Mouse (Mus musculus) frontal cortex, adult (tissue): ENCODE measurements around the gene Gadd45g.
A peak's percentile ranks its signal among the peaks of the same experiment; 100 is the strongest.

Experiments used
- ATAC-seq: cut with Nextera tagmentation; 2 replicates; pipeline ENCODE4 v1.9.2; 2017; ENCODE audit warnings: mild to moderate bottlenecking, moderate library complexity, mixed read lengths; ENCODE audit not compliant: low TSS enrichment

The Gadd45g gene

DNA sequence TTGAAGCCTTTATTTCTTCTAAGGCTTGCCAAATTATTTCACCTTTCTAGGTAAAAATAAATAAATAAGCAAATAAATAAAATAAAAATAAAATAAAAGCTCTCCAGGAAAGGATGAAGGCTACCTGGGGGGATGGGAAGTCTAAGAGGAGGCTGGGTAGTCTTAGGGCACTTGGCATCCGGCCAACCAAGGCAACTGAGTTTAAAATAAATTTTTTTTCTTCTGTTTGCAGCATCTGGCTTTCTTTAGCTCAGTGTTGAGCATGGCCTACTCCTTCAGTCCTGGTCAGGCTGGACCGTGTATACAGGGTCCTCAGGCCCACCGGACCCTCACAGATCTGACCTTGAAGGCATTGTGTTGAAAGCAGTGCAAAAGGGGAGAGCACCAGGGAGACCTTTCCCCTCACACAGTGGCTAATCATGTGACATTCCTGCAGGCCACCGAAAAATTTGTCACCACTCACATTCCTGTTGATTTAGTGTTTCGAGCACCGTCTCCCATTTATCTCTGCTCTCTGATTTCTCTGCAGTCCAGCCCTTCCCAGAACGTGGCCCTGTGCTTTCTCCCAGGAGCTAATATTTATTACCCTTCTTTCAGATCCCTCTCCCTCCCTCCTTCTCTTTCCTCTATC lies 6.2 kb downstream of the Gadd45g start:
- ATAC-seq: no peak

DNA sequence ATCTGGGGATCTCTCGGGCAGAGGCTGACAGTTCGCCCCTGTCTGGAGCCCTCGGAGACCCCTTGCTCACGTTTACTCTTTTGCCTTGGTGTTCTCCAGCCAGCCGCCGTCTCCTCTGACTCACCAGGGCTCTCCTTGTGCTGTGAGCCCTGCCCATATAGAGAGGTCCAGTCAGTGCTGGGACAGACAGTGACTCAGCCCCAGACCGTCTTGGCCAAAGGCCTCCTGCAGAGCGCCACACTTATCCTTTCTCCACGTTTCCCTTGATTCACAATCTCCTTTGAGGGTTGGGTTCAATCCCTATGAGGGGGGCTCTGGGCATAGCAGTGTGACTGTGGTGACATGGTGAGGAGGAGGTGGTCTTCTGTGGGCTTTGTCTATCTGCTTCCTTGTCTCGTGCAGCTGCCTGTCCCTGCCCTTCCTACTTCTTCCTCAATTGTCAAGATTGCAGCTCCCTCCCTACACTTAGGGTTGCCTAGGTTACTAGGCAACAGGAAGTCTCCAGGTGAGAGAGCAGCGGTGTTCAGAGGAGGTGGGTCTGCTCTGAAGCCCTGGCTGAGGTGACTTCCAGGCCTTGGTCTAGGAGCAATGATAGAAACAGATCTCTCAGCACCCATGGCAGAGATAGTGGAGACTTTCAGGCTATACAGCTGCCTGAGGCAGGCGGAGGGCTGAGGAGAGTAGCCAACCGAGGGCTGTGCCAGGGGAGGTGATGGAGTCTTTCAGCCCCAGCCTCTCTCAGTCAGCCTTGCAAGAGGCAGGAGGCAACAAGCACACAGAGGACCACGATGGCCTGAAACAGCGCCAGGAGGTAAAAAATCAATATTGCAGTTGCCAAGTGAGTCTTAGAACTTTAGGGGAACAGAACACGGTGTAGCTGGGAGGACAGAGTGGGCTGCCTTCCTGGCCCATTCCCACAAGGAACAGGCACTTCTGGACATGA lies 7.1 kb downstream of the Gadd45g start:
- ATAC-seq: no peak

- no peak for ATAC-seq
Observed at GRCm38 (mm10) chr13:51855584-51855983, 9.1 kb downstream of the Gadd45g start.

GRCm38 (mm10) chr13:51857156-51857555 lies 10.7 kb downstream of the Gadd45g start:
- ATAC-seq: no peak

GRCm38 (mm10) chr13:51858475-51858874 lies 12.0 kb downstream of the Gadd45g start:
- ATAC-seq: peak; percentile 34; the same call in 1 of the 2 replicates

GRCm38 (mm10) chr13:51859174-51859573 lies 12.7 kb downstream of the Gadd45g start:
- ATAC-seq: no peak

DNA sequence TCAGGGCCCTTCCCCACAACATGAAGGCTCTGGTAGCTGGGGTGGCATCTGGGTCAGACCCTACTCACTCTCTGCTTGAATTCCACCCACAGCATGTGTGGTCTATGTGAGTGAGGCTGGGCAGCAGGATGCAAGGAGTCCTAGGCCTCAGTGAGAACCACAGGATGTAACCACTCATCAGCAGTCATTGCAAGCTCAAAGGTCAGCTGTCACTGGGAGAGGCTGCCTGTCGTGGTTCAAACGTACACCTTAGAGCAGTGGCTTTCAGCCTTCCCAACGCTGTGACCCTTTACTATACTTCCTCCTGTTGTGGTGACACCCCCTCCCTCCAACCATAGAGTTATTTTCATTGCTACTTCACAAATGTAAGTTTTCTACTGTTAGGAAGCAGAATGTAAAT lies 13.3 kb downstream of the Gadd45g start:
- ATAC-seq: no peak

- ATAC-seq: no peak
Observed at GRCm38 (mm10) chr13:51862750-51863149, 16.3 kb downstream of the Gadd45g start.

DNA sequence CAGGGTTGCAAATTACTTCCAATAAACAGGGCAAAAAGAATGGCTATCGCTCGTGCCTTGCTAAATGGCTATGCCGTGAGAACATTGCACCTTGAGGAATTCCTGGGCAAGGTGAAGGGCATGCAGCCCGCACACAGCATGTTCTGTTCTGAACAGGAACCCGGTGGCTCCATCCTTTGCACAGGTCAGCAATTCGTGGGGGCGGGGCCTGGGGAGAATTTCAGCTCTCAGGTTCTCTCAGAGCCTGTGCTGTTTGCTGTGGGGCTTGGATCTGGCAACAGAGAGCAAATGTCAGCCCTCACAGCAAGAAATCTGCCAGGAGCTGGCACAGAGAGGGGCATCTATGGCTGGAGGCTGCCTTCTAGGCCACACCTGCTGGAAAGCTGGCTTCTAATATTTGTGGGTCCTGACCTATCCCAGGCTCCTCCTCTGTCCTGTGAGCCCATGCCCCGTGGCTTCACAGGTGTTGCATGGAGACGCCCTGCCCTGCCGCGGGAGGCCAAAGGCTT lies 19.7 kb downstream of the Gadd45g start:
- ATAC-seq: no peak

- peak; percentile 77 for ATAC-seq
Observed at GRCm38 (mm10) chr13:51868491-51869128, 22.1 kb downstream of the Gadd45g start.

GRCm38 (mm10) chr13:51869129-51869491 lies 22.6 kb downstream of the Gadd45g start:
- ATAC-seq: no peak

DNA sequence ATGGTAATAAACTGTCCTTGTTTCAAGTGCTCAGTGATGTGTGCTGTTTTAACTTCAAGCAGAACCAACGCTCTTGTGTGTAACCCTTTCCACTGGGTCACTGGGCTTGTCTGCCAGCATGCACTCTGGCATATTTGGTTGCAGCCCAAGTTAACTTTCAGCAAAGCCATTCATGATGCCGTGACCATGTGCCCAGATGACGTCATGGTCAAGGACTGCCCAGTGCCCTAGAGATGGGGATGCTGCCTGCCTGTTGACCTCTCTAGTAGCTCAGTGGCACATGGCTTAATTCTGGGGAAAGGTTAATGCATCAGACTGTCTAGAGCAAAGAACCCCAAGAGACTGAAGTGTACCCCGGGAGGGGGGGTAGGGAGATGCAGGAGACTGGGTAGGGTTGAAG lies 24.7 kb downstream of the Gadd45g start:
- ATAC-seq: no peak

DNA sequence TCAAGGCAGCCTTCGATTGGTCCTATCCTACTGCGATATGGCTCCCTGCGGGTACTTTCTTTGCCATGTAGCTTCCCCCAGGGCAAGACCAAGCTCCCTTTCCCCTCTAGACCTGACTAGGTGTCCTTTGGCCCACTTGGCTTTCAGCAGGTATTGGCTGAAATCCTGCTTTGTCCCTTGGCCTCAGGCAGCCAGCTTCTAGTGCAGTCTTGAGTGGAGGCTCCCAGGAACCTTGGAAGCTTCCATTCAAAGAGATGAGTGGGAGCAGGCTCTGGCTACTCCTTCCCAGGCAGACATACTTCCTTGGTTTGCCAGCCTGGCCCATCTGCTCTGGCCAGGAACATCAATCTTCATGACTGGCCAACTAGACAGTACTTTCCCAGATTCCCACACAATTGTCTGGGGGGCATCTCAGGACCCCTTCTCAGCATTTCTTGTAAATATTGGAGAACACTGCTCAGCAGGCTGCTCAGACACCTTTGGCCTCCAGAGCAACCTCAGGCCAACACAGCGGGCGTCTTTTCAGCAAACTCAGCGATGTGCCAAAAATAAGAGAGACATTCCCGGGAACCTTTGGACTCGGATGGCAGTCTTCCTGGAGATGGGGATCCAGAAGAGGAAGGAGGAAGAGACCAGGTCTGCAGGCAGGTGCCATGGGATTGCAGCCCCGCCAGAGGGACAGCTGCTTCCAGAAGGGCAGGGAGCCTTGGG lies 25.9 kb downstream of the Gadd45g start:
- no peak for ATAC-seq

DNA sequence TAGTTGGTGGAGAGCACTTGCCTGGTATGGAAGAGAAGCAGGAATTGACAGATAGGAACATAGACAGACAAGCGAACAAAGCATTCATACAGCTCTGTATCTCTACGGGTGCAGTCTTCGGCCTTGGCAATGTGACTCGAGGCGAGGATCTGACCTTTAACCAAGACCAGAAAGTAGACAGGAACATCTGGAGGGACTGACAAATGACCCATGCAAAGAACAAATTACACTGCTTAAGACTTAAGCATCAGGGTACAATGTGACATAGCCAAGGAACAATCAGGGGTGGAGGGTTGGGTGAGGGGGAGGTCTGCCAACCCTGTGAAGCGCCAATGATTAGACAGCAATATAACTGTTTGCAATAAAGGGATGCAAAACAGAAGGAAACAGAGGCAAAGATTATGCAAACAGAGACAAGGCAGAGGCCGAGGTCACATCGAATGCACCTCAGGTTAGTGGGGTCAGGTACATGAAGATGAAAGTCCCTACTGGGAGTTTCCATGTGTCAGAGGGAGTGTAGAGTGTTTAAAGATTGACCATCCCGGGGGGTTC lies 26.6 kb downstream of the Gadd45g start:
- ATAC-seq: no peak

- no peak for ATAC-seq
Observed at GRCm38 (mm10) chr13:51873786-51874185, 27.3 kb downstream of the Gadd45g start.

GRCm38 (mm10) chr13:51876131-51876530 lies 29.7 kb downstream of the Gadd45g start:
- no peak for ATAC-seq

DNA sequence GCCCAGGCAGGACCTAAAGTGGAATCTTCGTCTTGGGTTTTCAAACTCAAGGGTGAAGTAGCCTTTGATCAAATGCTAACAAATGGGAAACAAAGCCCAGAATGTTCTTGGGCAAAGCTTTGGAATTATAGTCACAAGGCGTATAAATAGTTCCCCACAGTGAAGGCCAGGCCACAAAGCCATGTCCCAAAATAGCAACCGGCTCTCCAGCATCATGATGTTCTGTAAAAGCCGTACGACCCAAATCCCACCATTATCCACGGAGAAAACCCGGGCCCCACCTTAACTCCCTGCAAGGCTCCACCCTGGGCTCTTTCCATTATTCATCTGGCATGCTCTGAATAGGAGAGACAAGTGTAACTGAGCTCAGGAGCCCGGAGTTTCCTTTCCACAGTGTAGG lies 32.3 kb downstream of the Gadd45g start:
- ATAC-seq: no peak

DNA sequence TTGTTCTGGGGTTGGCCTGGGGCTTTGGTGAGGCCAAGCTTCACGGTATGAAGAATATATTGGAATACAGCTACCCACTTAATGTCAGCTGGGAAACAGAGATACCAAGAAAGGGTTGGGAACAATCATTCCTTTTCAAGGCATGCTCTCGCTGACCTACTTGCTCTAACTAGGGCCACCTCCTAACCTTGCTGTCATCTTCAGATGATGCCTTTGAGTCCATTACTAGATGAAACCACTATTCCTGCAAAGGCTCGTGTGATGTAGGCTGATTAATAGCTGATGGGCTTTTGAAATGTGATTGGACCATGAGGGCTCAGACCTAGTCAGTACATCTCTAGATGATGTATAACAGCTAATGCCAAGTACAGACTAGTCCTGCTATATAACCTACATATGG lies 33.1 kb downstream of the Gadd45g start:
- no peak for ATAC-seq

DNA sequence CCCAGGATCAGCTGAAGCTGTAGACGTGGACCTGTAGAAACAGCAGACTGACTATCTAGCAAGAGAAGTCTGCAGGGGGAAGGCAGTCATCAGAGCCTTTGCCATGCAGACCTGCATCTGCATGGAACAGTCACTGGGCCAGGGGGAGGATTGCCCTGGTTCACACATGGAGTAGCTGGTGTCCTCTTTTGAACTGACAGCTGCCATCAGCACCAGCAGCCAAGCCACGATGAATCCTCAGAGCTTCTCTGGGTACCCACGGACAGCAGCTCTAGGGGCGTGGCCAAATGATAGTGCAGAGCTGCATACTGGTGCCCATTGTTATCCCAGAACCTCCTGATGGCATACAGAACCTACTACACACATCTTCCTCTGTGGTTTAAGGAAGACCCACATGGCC lies 33.5 kb downstream of the Gadd45g start:
- no peak for ATAC-seq

- ATAC-seq: peak; percentile 88
Observed at GRCm38 (mm10) chr13:51881271-51882128, 35.0 kb downstream of the Gadd45g start.

GRCm38 (mm10) chr13:51882218-51882617 lies 35.7 kb downstream of the Gadd45g start:
- no peak for ATAC-seq
